Mouse (Mus musculus): ENCODE measurements around the gene Arpp19.

DNA sequence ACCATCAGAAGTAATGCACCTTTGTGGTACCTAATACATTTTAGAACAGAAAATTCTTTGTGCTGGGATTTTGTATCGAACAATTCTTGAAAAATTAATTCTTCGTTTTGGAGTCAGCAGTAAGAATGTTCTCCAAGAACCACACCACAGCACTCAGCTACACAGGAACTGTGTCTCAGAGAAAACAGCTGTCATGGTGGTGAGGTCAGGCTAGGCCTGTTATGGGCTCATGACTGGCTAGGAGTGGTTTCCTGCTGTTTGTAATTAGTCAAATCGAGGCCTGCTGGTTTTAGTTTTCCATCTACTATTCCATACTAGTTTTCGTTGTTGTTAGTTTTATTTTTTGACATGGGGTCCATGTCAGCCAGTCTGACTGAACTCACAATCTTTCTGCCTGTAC is 16.9 kb upstream of the Arpp19 start:
- no peak for TF ChIP-seq CTCF (IDR thresholded peaks at IDR 0.05; ENCODE audit: borderline replicate concordance, control insufficient read depth, extremely low read depth, insufficient read depth, low read length, poor library complexity)
- TF ChIP-seq POLR2A (IDR thresholded peaks at IDR 0.05; ENCODE audit: control insufficient read depth, extremely low read depth, insufficient read depth, low read length, poor library complexity) = no peak

All from thymus, adult 2 months (tissue).